Mouse (Mus musculus): ENCODE data around the gene Map3k21. TPM values are rescaled to one million over a fixed set of nuclear protein-coding genes. Genes with fewer than 3 reads are reported as not detected.

Map3k21 gene
- total and polyA plus RNA-seq, 2 experiments from 2014 or later = 0.07 to 0.34 TPM

- ATAC-seq (ENCODE audit: insufficient read depth, low read depth) = peak; percentile 72
- H3K4me2 ChIP-seq (ENCODE audit: low read depth, low read length) = 0 out of 2 replicates have a peak overlapping the region, but pooled peaks have one; percentile 16
- no peak overlapping the region for H3K9ac ChIP-seq (replicated peaks; ENCODE audit: low read depth, low read length)
- WGBS = 1% methylated on average over 7 of the region's 7 CpGs
- no peak overlapping the region for H3K27ac ChIP-seq (ENCODE audit: low read depth)
- DNase-seq (ENCODE audit: low spot score) = peak; percentile 88
- no peaks in the 10 kb centered on the region for H3K9me3 ChIP-seq (replicated peaks; ENCODE audit: control insufficient read depth, low read length)
- no peaks in the 10 kb centered on the region for H3K36me3 ChIP-seq (replicated peaks; ENCODE audit: control insufficient read depth, insufficient read depth, low read length)
- no peak overlapping the region for H3K4me3 ChIP-seq (ENCODE audit: low read depth, low read length)
- peaks cover 10% of the 10 kb centered on the region for H3K4me1 ChIP-seq (ENCODE audit: control insufficient read depth, insufficient read depth)
- TF ChIP-seq CTCF (IDR thresholded peaks at IDR 0.05; ENCODE audit: low read depth) (peak; percentile 89), EP300 (IDR thresholded peaks at IDR 0.05; ENCODE audit: low read depth) (no peak)
- H3K27me3 ChIP-seq (ENCODE audit: control insufficient read depth, insufficient read depth, low read length) = 0 out of 2 replicates have a peak, but pooled peaks cover 4% of the 10 kb centered on the region
Observed at GRCm38 (mm10) chr8:125870821-125871321, 39.4 kb upstream of the Map3k21 start.

DNA sequence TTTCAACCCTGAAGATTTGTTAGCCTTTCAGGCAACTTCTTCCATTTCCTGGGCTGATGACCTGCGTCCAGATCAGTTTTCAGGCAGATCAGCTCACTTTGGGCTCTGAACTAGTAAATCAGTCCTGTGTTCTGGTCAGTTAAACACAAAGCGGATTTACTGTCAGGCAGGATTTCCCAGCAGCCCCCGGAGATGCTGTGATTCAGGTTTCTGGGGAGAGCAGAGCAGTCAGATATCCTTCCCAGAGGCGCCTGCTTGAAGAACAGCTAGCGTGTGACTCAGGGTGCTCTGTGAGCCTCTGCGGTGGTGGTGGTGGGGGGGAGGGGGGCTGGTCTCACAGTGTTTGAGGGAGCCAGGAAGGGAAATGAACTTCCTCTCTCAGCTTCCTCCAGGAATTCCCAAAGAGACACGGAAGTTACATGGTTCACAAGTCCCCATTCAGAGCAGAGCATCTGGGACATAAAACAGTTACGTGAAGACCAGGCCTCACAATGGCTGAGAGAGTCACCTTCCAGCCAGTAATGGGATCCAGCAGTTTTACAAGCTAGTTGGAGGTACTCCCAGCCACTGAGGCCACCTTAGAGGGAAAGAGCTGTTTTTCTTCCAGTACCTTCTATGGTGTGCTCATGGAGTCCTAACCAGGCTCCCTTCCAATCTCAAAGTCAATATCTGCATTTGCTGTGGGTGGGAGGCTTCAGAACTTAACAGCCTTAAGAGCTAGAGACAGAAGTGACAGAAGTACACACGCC is 37.6 kb upstream of the Map3k21 start:
- Histone ChIP-seq H3K36me3 (replicated peaks; ENCODE audit: control insufficient read depth, insufficient read depth, low read length) (no peaks in the 10 kb centered on the region), H3K4me3 (ENCODE audit: low read depth, low read length) (no peak overlapping the region), H3K27ac (ENCODE audit: low read depth) (peak overlapping the region; percentile 49; the same call in 1 of the 2 replicates), H3K9ac (replicated peaks; ENCODE audit: low read depth, low read length) (no peak overlapping the region), H3K4me1 (ENCODE audit: control insufficient read depth, insufficient read depth) (peaks cover 10% of the 10 kb centered on the region), H3K4me2 (ENCODE audit: low read depth, low read length) (no peak overlapping the region), H3K27me3 (ENCODE audit: control insufficient read depth, insufficient read depth, low read length) (0 out of 2 replicates have a peak, but pooled peaks cover 4% of the 10 kb centered on the region), H3K9me3 (replicated peaks; ENCODE audit: control insufficient read depth, low read length) (no peaks in the 10 kb centered on the region)
- 44% methylated on average over 9 of the region's 9 CpGs for WGBS
- no peak for DNase-seq (ENCODE audit: low spot score)
- TF ChIP-seq EP300 (IDR thresholded peaks at IDR 0.05; ENCODE audit: low read depth) = no peak
- TF ChIP-seq CTCF (IDR thresholded peaks at IDR 0.05; ENCODE audit: low read depth) = no peak
- no peak for ATAC-seq (ENCODE audit: insufficient read depth, low read depth)

DNA sequence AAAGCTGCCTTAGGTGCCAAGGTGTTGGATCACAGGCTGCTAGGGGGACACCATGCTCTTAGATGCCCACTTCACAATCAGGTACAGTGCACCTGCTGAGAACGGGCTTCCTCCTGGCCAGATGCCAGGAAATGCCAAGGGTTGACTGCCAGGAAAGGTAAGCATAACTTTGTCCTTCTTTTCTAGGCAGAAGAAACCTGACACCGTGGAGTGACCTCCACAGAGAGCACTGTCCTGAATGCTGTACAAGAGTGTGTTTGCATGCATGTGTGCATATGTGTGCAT is 37.1 kb upstream of the Map3k21 start:
- H3K9me3 ChIP-seq (replicated peaks; ENCODE audit: control insufficient read depth, low read length) = no peaks in the 10 kb centered on the region
- DNase-seq (ENCODE audit: low spot score) = no peak
- no peak for ATAC-seq (ENCODE audit: insufficient read depth, low read depth)
- no peaks in the 10 kb centered on the region for H3K36me3 ChIP-seq (replicated peaks; ENCODE audit: control insufficient read depth, insufficient read depth, low read length)
- H3K4me2 ChIP-seq (ENCODE audit: low read depth, low read length) = no peak overlapping the region
- WGBS = 55% methylated on average over 2 of the region's 2 CpGs
- H3K4me1 ChIP-seq (ENCODE audit: control insufficient read depth, insufficient read depth) = peaks cover 10% of the 10 kb centered on the region
- no peak overlapping the region for H3K27ac ChIP-seq (ENCODE audit: low read depth)
- no peak for TF ChIP-seq EP300 (IDR thresholded peaks at IDR 0.05; ENCODE audit: low read depth)
- no peak for TF ChIP-seq CTCF (IDR thresholded peaks at IDR 0.05; ENCODE audit: low read depth)
- no peak overlapping the region for H3K4me3 ChIP-seq (ENCODE audit: low read depth, low read length)
- H3K27me3 ChIP-seq (ENCODE audit: control insufficient read depth, insufficient read depth, low read length) = 0 out of 2 replicates have a peak, but pooled peaks cover 4% of the 10 kb centered on the region
- no peak overlapping the region for H3K9ac ChIP-seq (replicated peaks; ENCODE audit: low read depth, low read length)

DNA sequence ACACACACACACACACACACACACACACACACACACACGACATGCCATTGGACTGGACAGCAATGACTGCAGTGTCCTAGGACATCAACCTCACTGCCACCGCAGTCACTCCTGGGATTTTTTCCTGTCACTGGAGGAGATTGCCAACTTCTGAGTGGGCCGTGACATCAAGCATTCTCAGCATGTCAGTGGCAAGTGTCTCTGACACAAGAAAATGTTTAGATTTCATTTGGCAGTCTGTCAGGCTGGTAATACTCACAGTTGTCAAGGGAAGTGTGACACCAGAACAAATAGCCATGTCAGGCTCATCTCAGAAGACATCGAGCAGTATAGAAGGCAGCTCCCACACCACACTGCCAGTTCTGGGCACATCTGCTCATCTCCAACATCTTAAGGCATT is 29.8 kb upstream of the Map3k21 start:
- DNase-seq (ENCODE audit: low spot score) (peak; percentile 61), ATAC-seq (ENCODE audit: insufficient read depth, low read depth) (peak; percentile 81)
- WGBS = 23% methylated on average over 4 of the region's 4 CpGs
- H3K27ac ChIP-seq (ENCODE audit: low read depth) = peak overlapping the region; percentile 48
- peaks cover 6% of the 10 kb centered on the region; the same call in 1 of the 2 replicates for H3K4me1 ChIP-seq (ENCODE audit: control insufficient read depth, insufficient read depth)
- TF ChIP-seq CTCF (IDR thresholded peaks at IDR 0.05; ENCODE audit: low read depth) = no peak
- TF ChIP-seq EP300 (IDR thresholded peaks at IDR 0.05; ENCODE audit: low read depth) = no peak
- H3K9me3 ChIP-seq (replicated peaks; ENCODE audit: control insufficient read depth, low read length) = no peaks in the 10 kb centered on the region
- H3K27me3 ChIP-seq (ENCODE audit: control insufficient read depth, insufficient read depth, low read length) = no peaks in the 10 kb centered on the region
- no peaks in the 10 kb centered on the region for H3K36me3 ChIP-seq (replicated peaks; ENCODE audit: control insufficient read depth, insufficient read depth, low read length)
- no peak overlapping the region for H3K9ac ChIP-seq (replicated peaks; ENCODE audit: low read depth, low read length)
- H3K4me3 ChIP-seq (ENCODE audit: low read depth, low read length) = no peak overlapping the region
- H3K4me2 ChIP-seq (ENCODE audit: low read depth, low read length) = no peak overlapping the region

GRCm38 (mm10) chr8:125887549-125887948 is 22.7 kb upstream of the Map3k21 start:
- H3K4me2 ChIP-seq (ENCODE audit: low read depth, low read length) = no peak overlapping the region
- no peak overlapping the region for H3K9ac ChIP-seq (replicated peaks; ENCODE audit: low read depth, low read length)
- H3K4me3 ChIP-seq (ENCODE audit: low read depth, low read length) = no peak overlapping the region
- ATAC-seq (ENCODE audit: insufficient read depth, low read depth) = no peak
- TF ChIP-seq CTCF (IDR thresholded peaks at IDR 0.05; ENCODE audit: low read depth) (no peak), EP300 (IDR thresholded peaks at IDR 0.05; ENCODE audit: low read depth) (no peak)
- WGBS = 61% methylated on average over 9 of the region's 9 CpGs
- no peaks in the 10 kb centered on the region for H3K36me3 ChIP-seq (replicated peaks; ENCODE audit: control insufficient read depth, insufficient read depth, low read length)
- H3K27ac ChIP-seq (ENCODE audit: low read depth) = no peak overlapping the region
- DNase-seq (ENCODE audit: low spot score) = no peak
- H3K9me3 ChIP-seq (replicated peaks; ENCODE audit: control insufficient read depth, low read length) = no peaks in the 10 kb centered on the region
- 0 out of 2 replicates have a peak, but pooled peaks cover 3% of the 10 kb centered on the region for H3K4me1 ChIP-seq (ENCODE audit: control insufficient read depth, insufficient read depth)
- H3K27me3 ChIP-seq (ENCODE audit: control insufficient read depth, insufficient read depth, low read length) = no peaks in the 10 kb centered on the region

Measured in heart, postnatal 0 days (tissue).